Mouse (Mus musculus) urinary bladder, postnatal 25 days (tissue): ENCODE results near the gene Hist2h4.
A peak's percentile ranks its signal among the peaks of the same experiment; 100 is the strongest.

Experiments used
- DNase-seq: peaks from one replicate; pipeline ENCODE4 v3.0.0; 2022; ENCODE audit warnings: low spot score

Hist2h4 gene

GRCm38 (mm10) chr3:96221640-96222038, 41.5 kb downstream of the Hist2h4 start:
- no peak for DNase-seq

GRCm38 (mm10) chr3:96220765-96221639, 42.1 kb downstream of the Hist2h4 start, which contains the start of the genes Hist2h2ac and Hist2h2be:
TSS of gene Hist2h2ac (minus strand) at chr3:96220880.
TSS of gene Hist2h2be (plus strand) at chr3:96221119.
- DNase-seq: peak; percentile 62

- DNase-seq: peak; percentile 19
Observed at GRCm38 (mm10) chr3:96220131-96220764, 42.9 kb downstream of the Hist2h4 start.

- DNase-seq: peak; percentile 56
Observed at GRCm38 (mm10) chr3:96219661-96220130, 43.4 kb downstream of the Hist2h4 start, which contains the start of the genes Bola1 and Hist2h2ab. TSS of gene Bola1 (minus strand) at chr3:96219709. TSS of gene Hist2h2ab (plus strand) at chr3:96219865.

- DNase-seq: no peak
Observed at GRCm38 (mm10) chr3:96219191-96219641, 43.9 kb downstream of the Hist2h4 start.
